Mouse (Mus musculus): ENCODE results near the gene Xylt2.

DNA sequence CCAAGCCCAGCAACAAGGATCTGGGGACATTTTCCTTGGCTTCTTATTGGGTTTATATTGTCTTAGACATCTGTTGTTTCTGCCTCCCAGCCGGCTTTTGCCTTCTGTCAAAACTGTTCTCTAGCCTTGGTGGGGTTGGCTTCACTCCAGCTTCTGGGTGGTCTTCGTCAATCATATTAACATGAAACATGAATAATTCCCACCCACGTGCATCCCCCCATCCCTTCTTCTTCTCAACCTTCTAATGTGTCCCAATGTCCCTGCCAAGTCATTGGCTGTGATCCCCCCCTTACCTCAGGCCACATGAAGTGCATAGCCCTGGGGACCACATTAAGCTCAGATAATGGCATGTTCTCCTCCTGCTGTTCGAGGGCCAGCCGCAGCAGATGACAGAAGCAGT, 27.2 kb upstream of the Xylt2 start, which contains the start of gene Gm11541:
- TF ChIP-seq POLR2AphosphoS5 (IDR thresholded peaks at IDR 0.05; ENCODE audit: insufficient replicate concordance, low read depth, low read length) (no peak), CTCF (IDR thresholded peaks at IDR 0.05; ENCODE audit: low read depth, low read length) (no peak), GATA1 (IDR thresholded peaks at IDR 0.05; ENCODE audit: borderline replicate concordance, low read length) (no peak)

All from G1E (cell line).